Mouse (Mus musculus): ENCODE measurements around the gene Sv2a. TPM values are rescaled to one million over a fixed set of nuclear protein-coding genes. Genes with fewer than 3 reads are reported as not detected.

The Sv2a gene
- polyA plus RNA-seq, 1 experiment = 0.28 TPM

- no peaks in the 10 kb centered on the region for H3K27me3 ChIP-seq (ENCODE audit: control insufficient read depth, insufficient read depth, insufficient read length)
Observed at GRCm38 (mm10) chr3:96160222-96160802, 20.6 kb upstream of the Sv2a start.

DNA sequence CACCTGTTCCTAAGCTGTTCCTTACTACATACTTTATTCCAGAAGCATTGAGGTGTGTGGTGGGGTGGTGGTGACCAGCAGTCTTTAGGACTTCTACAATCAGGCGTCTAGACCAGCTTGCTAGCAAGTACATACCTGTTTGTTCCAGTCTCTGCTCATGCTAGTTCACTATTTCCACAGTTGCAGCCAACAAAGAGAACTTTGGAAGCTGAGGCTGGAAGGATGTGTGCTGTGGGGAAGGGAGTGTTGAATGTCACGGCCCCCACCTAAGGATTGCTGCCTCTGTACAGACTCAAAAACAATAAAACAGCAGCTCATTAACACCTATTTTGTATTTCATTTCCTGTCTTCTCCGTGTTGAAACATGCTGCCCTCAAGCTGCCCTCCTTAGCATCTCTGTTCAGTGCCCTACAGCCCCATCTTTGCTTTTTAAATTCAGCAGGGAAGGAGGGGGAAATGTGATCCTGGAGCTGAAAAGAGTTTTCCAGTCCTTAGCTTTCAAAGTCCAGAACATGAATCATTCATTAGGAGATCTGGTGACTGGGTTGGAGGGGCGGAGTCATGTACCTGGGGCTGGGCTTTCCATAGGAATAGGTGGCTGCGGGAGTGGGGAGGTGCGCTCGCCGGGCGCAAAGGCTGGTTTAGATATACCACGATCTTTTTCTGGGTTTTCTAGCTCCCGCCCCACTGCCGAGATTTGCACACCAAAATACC is 20.0 kb upstream of the Sv2a start:
- Histone ChIP-seq H3K36me3 (ENCODE audit: control insufficient read depth, insufficient read depth) (peaks cover 8% of the 10 kb centered on the region), H3K4me3 (peak overlapping the region; percentile 31), H3ac (ENCODE audit: control insufficient read depth, insufficient read length) (peak overlapping the region; percentile 11), H3K27me3 (ENCODE audit: control insufficient read depth, insufficient read depth, insufficient read length) (no peaks in the 10 kb centered on the region), H3K4me2 (ENCODE audit: low read depth) (peak overlapping the region; percentile 97), H3K79me2 (ENCODE audit: control insufficient read depth, insufficient read depth) (no peaks in the 10 kb centered on the region)
- TF ChIP-seq TCF3 (IDR thresholded peaks at IDR 0.05; ENCODE audit: insufficient read length, low read depth) (no peak), POLR2A (IDR thresholded peaks at IDR 0.05; ENCODE audit: insufficient read length, low read depth) (peak; percentile 42), POLR2AphosphoS2 (IDR thresholded peaks at IDR 0.05; ENCODE audit: insufficient read length, low read depth) (peak; percentile 31)

More at GRCm38 (mm10) chr3:96160222-96160802, 20.6 kb upstream of the Sv2a start:
- peak overlapping the region; percentile 31 for H3K4me3 ChIP-seq
- TF ChIP-seq TCF12 (IDR thresholded peaks at IDR 0.05; ENCODE audit: insufficient read depth, poor library complexity, severe bottlenecking) (no peak), TCF3 (IDR thresholded peaks at IDR 0.05; ENCODE audit: insufficient read length, low read depth) (no peak), POLR2AphosphoS2 (IDR thresholded peaks at IDR 0.05; ENCODE audit: insufficient read length, low read depth) (peak; percentile 67), USF1 (IDR thresholded peaks at IDR 0.05; ENCODE audit: low read depth) (no peak)
- H3K4me2 ChIP-seq (ENCODE audit: low read depth) = peak overlapping the region; percentile 97
- peaks cover 11% of the 10 kb centered on the region for H3K36me3 ChIP-seq (ENCODE audit: control insufficient read depth, insufficient read depth)
- no peaks in the 10 kb centered on the region for H3K79me2 ChIP-seq (ENCODE audit: control insufficient read depth, insufficient read depth)
- H3ac ChIP-seq (ENCODE audit: control insufficient read depth, insufficient read length) = peak overlapping the region; percentile 11

GRCm38 (mm10) chr3:96161869-96162840 is 18.8 kb upstream of the Sv2a start, which contains the start of gene Mtmr11:
TSS of gene Mtmr11 (plus strand) at chr3:96162004.
- Histone ChIP-seq H3K79me2 (ENCODE audit: control insufficient read depth, insufficient read depth) (no peaks in the 10 kb centered on the region), H3K36me3 (ENCODE audit: control insufficient read depth, insufficient read depth) (no peaks in the 10 kb centered on the region), H3ac (ENCODE audit: control insufficient read depth, insufficient read length) (peak within 1 kb of the TSS; percentile 11), H3K27me3 (ENCODE audit: control insufficient read depth, insufficient read depth, insufficient read length) (no peaks in the 10 kb centered on the region), H3K4me3 (peak within 1 kb of the TSS; percentile 31), H3K4me2 (ENCODE audit: low read depth) (peak within 1 kb of the TSS; percentile 97)
- TF ChIP-seq REST (IDR thresholded peaks at IDR 0.05; ENCODE audit: insufficient read depth, insufficient read length) (no peak), MYOG (IDR thresholded peaks at IDR 0.05; ENCODE audit: control insufficient read depth in 1 of 3, insufficient read depth in 1 of 3, insufficient read length in 2 of 3, low read depth in 2 of 3) (no peak), SRF (IDR thresholded peaks at IDR 0.05; ENCODE audit: control insufficient read depth, insufficient read length, low read depth) (no peak), POLR2A (IDR thresholded peaks at IDR 0.05; ENCODE audit: insufficient read length, low read depth) (peak; percentile 20), TCF12 (IDR thresholded peaks at IDR 0.05; ENCODE audit: insufficient read depth, poor library complexity, severe bottlenecking) (no peak), MYOD1 (IDR thresholded peaks at IDR 0.05; ENCODE audit: control insufficient read depth in 1 of 3, insufficient read length in 2 of 3, low read depth in 2 of 3) (no peak)

GRCm38 (mm10) chr3:96163040-96163439 is 17.9 kb upstream of the Sv2a start:
- no peak overlapping the region for H3K4me3 ChIP-seq
- peak overlapping the region; percentile 14 for H3K4me2 ChIP-seq (ENCODE audit: low read depth)
- no peaks in the 10 kb centered on the region for H3K36me3 ChIP-seq (ENCODE audit: control insufficient read depth, insufficient read depth)
- H3K27me3 ChIP-seq (ENCODE audit: control insufficient read depth, insufficient read depth, insufficient read length) = no peaks in the 10 kb centered on the region
- TF ChIP-seq USF1 (IDR thresholded peaks at IDR 0.05; ENCODE audit: low read depth) (no peak), TCF3 (IDR thresholded peaks at IDR 0.05; ENCODE audit: insufficient read length, low read depth) (no peak), TCF12 (IDR thresholded peaks at IDR 0.05; ENCODE audit: insufficient read depth, poor library complexity, severe bottlenecking) (no peak)
- no peak overlapping the region for H3ac ChIP-seq (ENCODE audit: control insufficient read depth, insufficient read length)
- no peaks in the 10 kb centered on the region for H3K79me2 ChIP-seq (ENCODE audit: control insufficient read depth, insufficient read depth)

DNA sequence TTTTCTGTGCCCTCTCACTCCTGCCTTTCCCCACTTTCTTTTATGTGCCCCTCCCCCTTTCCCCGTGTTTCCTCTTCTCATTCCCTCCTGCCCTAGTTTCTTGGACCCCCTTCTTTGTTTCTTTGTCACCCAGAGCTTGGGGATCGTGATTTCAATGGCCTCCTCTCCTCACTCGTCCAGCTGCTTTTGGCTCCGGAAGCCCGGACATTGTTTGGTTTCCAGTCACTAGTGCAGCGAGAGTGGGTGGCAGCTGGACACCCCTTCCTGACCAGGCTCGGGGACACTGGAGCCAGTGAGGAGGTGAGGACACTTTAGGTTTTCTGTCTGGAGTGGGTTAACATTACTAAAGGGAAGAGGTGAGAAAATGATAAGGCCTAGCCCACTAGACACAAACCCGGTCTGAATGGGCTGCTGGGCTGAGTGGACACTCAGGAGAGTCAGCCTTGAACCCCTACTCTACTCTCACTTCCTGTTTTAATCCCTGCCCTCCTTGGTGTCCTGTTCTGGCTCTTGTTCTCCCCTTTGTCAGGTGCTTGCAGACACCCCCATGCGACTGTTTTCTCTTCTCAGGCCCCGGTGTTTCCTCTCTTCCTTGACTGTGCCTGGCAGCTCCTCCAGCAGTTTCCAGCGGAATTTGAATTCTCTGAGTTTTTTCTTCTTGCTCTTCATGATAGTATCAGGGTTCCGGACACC is 12.3 kb upstream of the Sv2a start:
- H3K4me3 ChIP-seq = no peak overlapping the region
- H3K36me3 ChIP-seq (ENCODE audit: control insufficient read depth, insufficient read depth) = no peaks in the 10 kb centered on the region
- H3K4me2 ChIP-seq (ENCODE audit: low read depth) = no peak overlapping the region
- TF ChIP-seq TCF12 (IDR thresholded peaks at IDR 0.05; ENCODE audit: insufficient read depth, poor library complexity, severe bottlenecking) (no peak), REST (IDR thresholded peaks at IDR 0.05; ENCODE audit: insufficient read depth, insufficient read length) (no peak), TCF3 (IDR thresholded peaks at IDR 0.05; ENCODE audit: insufficient read length, low read depth) (no peak), SRF (IDR thresholded peaks at IDR 0.05; ENCODE audit: control insufficient read depth, insufficient read length, low read depth) (no peak), MAX (IDR thresholded peaks at IDR 0.05; ENCODE audit: low read depth) (no peak), E2F4 (IDR thresholded peaks at IDR 0.05; ENCODE audit: insufficient read depth) (no peak), POLR2A (IDR thresholded peaks at IDR 0.05; ENCODE audit: insufficient read length, low read depth) (no peak), MYOD1 (IDR thresholded peaks at IDR 0.05; ENCODE audit: control insufficient read depth in 1 of 3, insufficient read length in 2 of 3, low read depth in 2 of 3) (no peak), CEBPB (IDR thresholded peaks at IDR 0.05; ENCODE audit: insufficient read depth, poor library complexity, severe bottlenecking) (no peak), MYOG (IDR thresholded peaks at IDR 0.05; ENCODE audit: control insufficient read depth in 1 of 3, insufficient read depth in 1 of 3, insufficient read length in 2 of 3, low read depth in 2 of 3) (no peak), USF1 (IDR thresholded peaks at IDR 0.05; ENCODE audit: low read depth) (no peak), POLR2AphosphoS2 (IDR thresholded peaks at IDR 0.05; ENCODE audit: insufficient read length, low read depth) (no peak)
- peaks cover 19% of the 10 kb centered on the region for H3K79me2 ChIP-seq (ENCODE audit: control insufficient read depth, insufficient read depth)
- H3ac ChIP-seq (ENCODE audit: control insufficient read depth, insufficient read length) = no peak overlapping the region
- H3K27me3 ChIP-seq (ENCODE audit: control insufficient read depth, insufficient read depth, insufficient read length) = no peaks in the 10 kb centered on the region

All from myocyte (in vitro differentiated cells).